Mouse (Mus musculus) hindbrain, embryonic 12.5 days (tissue): ENCODE measurements around the gene I0C0044D17Rik. TPM values are rescaled to one million over a fixed set of nuclear protein-coding genes. Genes with fewer than 3 reads are reported as not detected.

Experiments used
- polyA plus RNA-seq: library from polyadenylated mRNA; unstranded; fragments of >200 nt; fragmentation: Nextera tagmentation; extraction: Ambion mirVana; gene quantifications from 2 replicates; pipeline ENCODE4 v1.2.1, GENCODE M21; 2016

I0C0044D17Rik gene
- polyA plus RNA-seq, 1 experiment from 2014 or later, result not detected

Other genes with a start within 250 kb of the I0C0044D17Rik start
- gene L1td1, start 97.1 kb downstream of the I0C0044D17Rik start, polyA plus RNA-seq, result 0.30 and 0.36 TPM in 2 replicates
- 1.5 and 1.7 TPM in 2 replicates for gene Kank4, start 6.3 kb downstream of the I0C0044D17Rik start, polyA plus RNA-seq
- gene Usp1, start 100.0 kb upstream of the I0C0044D17Rik start, polyA plus RNA-seq, result 83.7 and 91.5 TPM in 2 replicates
- gene Angptl3, start 207.1 kb upstream of the I0C0044D17Rik start, polyA plus RNA-seq, result 1.6 and 1.9 TPM in 2 replicates